Mouse (Mus musculus) left cerebral cortex, postnatal 14 days (tissue): Measurements from ENCODE around the gene Gm19684. TPM values are rescaled to one million over a fixed set of nuclear protein-coding genes. Genes with fewer than 3 reads are reported as not detected.
"Not testable (repeated sequence)": the region's sequence is repeated elsewhere in the genome, so short reads cannot be mapped to it uniquely, and the experiment has no call there.

Experiments used
- DNase-seq, 2 experiments: peaks; one replicate each; pipeline ENCODE4 v3.0.0; 2021 to 2022; ENCODE audit warnings: low spot score in 2 of 2, mixed read lengths in 1 of 2
- intact Hi-C: fragments of 180-260 bp; cut with DNase I; formaldehyde crosslinking; loops from one replicate; pipeline ENCODE4 v1.15.1; 2025
- total RNA-seq, 2 experiments: library from RNA; stranded (reverse); gene quantifications; 2 replicates each; pipeline ENCODE4 v1.2.3; 2021

The Gm19684 gene
- total RNA-seq, 2 experiments from 2014 or later = not detected

DNA sequence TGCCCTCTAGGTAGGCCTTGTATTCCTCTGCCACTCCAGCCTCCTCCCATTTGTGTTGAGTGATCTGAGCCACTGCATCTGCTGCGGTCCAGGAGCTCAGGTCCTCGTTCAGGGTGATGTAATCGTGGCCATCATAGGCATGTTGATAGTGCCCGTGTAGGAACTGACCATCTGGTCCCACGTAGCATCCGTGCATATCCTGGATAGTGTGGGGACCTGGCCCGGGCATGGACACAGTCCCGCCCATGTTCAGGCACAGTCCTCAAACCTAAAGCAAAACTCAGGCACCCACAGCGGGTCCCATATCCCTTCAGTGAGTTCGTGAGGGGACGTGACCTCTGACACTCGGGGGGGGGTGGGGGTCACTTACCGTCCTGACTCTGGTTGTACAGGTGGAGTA, 7.0 kb downstream of the Gm19684 start:
- DNase-seq, intact Hi-C loops: not testable (repeated sequence)

DNA sequence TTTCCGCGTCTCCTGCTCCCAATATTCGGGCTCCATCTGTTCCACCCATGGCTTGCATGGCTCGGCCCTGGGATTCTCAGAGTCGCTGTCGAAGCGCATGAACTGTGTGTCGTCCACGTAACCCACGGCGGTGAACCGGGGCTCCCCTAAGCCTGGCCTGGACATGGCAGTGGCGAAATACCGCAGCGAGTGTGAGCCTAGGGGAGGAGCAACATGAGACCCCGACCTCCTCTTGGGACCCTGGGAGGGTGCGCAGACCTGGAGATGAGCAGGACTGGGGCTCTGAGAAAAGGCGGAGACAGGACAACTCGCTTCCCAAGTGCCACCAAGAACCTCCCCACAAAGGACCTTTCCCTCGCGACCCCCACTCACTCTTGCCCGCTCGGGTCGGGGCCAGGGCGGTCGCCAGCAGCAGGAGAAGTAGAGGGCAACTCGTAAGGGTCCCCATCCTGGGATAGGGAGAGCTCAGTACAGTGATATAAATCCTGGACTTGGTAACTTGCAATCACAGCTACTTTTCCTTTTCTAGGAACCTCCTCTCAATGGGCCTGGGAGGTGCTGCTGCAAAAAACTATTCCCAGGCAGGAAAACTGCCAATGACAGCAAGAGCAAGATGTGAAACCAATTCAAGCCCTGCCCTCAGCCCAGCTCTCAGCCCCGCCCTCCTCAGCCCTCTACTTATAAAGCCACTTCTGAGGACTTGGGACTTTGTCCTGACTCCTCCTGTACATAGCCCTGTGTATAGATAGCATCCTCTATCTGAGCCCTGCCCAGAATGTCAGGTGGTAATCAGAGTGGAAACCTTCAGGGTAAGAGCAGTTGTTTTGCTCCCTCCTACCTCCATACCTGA, 7.7 kb downstream of the Gm19684 start, which contains the start of gene Gm7030:
Gene Gm7030, minus strand, starts transcription at position 458 of the 850 bp plus-strand sequence.
- intact Hi-C loops, DNase-seq: not testable (repeated sequence)

DNA sequence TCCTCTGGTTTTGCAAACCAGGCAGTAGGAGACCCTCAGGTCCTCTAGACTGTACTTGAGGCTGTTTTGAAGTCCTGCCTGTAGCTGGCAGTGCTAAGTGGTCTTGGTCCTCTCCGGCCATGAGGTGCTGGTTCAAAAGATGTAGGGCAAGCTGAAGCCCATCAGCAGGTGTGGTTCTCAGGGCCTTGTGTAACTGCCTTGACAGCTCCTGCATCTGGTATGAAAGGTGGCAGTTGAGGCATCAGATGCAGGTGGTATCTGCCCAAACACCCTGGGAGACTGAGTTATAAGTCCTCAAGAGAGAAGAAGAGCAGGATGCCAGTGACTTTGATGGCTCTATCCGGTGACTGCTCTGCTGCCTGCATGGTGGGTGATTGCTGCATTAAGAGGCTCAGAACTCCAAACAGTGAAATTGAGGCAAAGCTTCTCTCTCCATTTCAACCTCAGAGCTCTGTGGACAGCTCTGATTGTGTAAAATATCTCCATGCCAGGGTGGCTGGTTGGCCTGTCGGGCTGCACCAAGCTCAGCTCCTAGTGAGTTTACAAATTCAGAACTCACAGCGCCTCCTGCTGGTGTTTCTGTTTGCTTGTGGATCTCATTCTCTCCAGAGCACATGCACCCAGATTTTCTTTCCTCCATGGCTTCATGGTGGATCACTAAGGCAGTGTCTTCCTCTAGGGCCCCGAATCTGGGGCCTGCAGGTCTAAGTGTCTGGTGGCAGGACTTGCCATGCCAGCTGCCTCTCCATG, 10.2 kb downstream of the Gm19684 start:
- intact Hi-C loops = loop anchor here (10.0 kb wide), 1 partner anchor 67 kb away; no protein-coding TSS in a partner anchor

GRCm38 (mm10) chr17:36135421-36136231, 14.1 kb downstream of the Gm19684 start:
- intact Hi-C loops = loop anchor here (10.0 kb wide), 1 partner anchor 71 kb away; no protein-coding TSS in a partner anchor
- not testable (repeated sequence) for DNase-seq

More for the DNA sequence above, 10.2 kb downstream of the Gm19684 start:
- DNase-seq = no peak

- intact Hi-C loops = loop anchor here (10.0 kb wide), 1 partner anchor 72 kb away; no protein-coding TSS in a partner anchor
- DNase-seq = not testable (repeated sequence)
Observed at GRCm38 (mm10) chr17:36136299-36136848, 14.9 kb downstream of the Gm19684 start.

GRCm38 (mm10) chr17:36145111-36145860, 23.8 kb downstream of the Gm19684 start:
- intact Hi-C loops = no loop called here
- DNase-seq = no peak

- DNase-seq, intact Hi-C loops: not testable (repeated sequence)
Observed at GRCm38 (mm10) chr17:36145861-36146156, 24.3 kb downstream of the Gm19684 start.

DNA sequence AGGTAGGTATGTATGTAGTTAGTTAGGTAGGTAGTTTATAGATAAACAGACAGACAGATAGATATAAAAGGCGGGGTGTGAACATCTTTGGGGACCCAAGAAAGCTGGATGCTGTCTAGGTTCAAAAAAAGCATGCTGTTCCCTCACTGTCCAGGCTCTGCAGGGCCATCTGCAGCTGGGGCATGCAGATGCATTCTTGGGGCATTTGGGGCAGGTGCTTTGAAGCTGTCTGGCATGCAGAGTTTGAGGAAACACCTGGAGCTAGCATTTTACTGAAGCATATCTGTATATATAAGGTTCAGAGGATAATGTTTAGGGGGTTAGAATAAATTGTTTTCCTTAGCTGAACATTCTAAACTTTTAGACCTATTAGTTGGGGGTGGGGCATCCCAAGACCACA, 25.5 kb downstream of the Gm19684 start:
- intact Hi-C loops = not testable (repeated sequence)

GRCm38 (mm10) chr17:36148468-36148867, 27.0 kb downstream of the Gm19684 start:
- intact Hi-C loops, DNase-seq: not testable (repeated sequence)

More for the DNA sequence above, 25.5 kb downstream of the Gm19684 start:
- not testable (repeated sequence) for DNase-seq

DNA sequence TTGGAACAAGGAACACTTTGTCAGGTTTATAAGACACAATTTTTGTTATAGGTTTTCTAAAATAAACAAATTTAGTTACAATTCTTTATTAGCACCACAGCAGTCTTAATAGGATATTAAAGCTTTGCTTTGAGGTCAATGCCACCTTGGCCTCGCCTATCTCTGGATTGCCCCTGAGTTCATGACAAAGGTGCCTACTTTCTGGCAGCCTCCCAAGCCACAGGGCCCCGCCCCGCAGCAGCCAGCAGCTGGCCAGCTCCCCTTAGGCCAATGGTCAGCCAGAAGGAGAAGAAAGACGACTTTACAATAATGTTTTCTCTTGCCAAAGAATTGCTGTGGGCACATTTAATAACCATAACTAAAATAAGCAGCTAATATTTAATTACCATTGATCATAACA, 29.7 kb downstream of the Gm19684 start:
- intact Hi-C loops, DNase-seq: not testable (repeated sequence)

- intact Hi-C loops = no loop called here
- no peak for DNase-seq
Observed at GRCm38 (mm10) chr17:36154271-36155149, 33.0 kb downstream of the Gm19684 start.

- intact Hi-C loops = not testable (repeated sequence)
Observed at GRCm38 (mm10) chr17:36157782-36158181, 36.3 kb downstream of the Gm19684 start.

GRCm38 (mm10) chr17:36158264-36158663, 36.8 kb downstream of the Gm19684 start:
- DNase-seq, intact Hi-C loops: not testable (repeated sequence)

More at GRCm38 (mm10) chr17:36157782-36158181, 36.3 kb downstream of the Gm19684 start:
- DNase-seq = not testable (repeated sequence)

DNA sequence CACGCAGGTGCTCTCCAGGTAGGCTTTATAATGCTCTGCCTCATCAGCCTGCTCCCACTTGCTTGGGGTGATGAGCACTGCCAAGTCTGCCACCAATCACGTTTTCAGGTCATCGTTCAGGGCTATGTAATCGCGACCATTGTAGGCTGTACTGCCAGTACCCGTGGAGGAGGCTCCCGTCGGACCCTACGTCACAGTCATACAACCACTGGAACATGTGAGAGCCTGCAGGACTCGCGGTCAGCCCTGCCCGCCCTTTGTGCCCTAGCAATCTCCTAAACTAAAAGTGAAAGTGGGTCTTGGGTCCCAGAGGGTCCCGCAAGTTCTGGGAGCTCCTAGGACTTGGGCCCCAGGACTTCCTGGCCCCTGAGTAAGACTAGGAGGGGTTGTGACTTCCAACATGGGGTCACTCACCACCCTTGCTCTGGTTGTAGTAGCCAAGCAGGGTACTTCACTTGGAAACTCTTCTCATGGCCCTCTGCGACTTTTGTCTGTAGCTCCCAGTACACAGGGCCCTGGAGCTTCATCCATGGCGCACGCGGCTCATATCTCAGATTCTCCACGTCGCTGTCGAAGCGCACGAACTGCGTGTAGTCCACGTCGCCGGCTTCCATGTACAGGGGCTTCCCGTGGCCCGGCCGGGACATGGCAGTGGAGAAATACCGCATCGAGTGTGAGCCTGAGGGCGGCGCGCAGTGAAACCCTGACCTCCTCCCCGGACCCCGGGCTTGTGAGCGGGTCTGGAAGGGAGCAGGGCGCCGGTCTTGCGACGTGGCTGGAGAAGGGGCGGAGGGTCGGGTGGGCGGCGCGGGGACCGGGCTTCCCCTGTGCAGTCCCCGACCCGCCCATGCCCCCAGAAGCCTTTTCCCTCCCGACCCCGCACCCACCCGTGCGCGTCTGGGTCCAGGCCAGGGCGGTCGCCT, 39.9 kb downstream of the Gm19684 start:
- DNase-seq = no peak
- intact Hi-C loops = no loop called here

GRCm38 (mm10) chr17:36166901-36167300, 45.4 kb downstream of the Gm19684 start:
- intact Hi-C loops, DNase-seq: not testable (repeated sequence)

- no peak for DNase-seq
- intact Hi-C loops = no loop called here
Observed at GRCm38 (mm10) chr17:36167306-36168038, 46.0 kb downstream of the Gm19684 start.
